Mouse (Mus musculus) hindbrain, embryonic 13.5 days (tissue): Measurements from ENCODE around the gene Thbs3. TPM values are rescaled to one million over a fixed set of nuclear protein-coding genes. Genes with fewer than 3 reads are reported as not detected.
A peak's percentile ranks its signal among the peaks of the same experiment; 100 is the strongest.
"Not testable (repeated sequence)": the region's sequence is repeated elsewhere in the genome, so short reads cannot be mapped to it uniquely, and the experiment has no call there.

Experiments
- ATAC-seq: fragments of 200-750 bp; cut with Nextera tagmentation; 2 replicates; pipeline ENCODE4 v1.8.0; 2017; ENCODE audit warnings: moderate TSS enrichment; ENCODE audit not compliant: low FRiP score
- H3K27ac ChIP-seq: fragments of 300-500 bp; sonication (generic); 2 replicates; pipeline ENCODE4 v1.5.1; 2015; ENCODE audit warnings: inconsistent platforms, mild to moderate bottlenecking, moderate library complexity
- H3K27me3 ChIP-seq: fragments of 300-500 bp; sonication (generic); 2 replicates; pipeline ENCODE4 v1.6.1; 2015; ENCODE audit warnings: mild to moderate bottlenecking, inconsistent platforms
- H3K36me3 ChIP-seq: fragments of 300-500 bp; sonication (generic); 2 replicates; pipeline ENCODE4 v1.6.1; 2015; ENCODE audit warnings: mild to moderate bottlenecking, inconsistent platforms
- H3K4me1 ChIP-seq: fragments of 300-500 bp; sonication (generic); replicated peaks from 2 replicates; pipeline ENCODE4 v1.6.1; 2015; ENCODE audit warnings: inconsistent platforms
- H3K4me2 ChIP-seq: fragments of 300-500 bp; sonication (generic); 2 replicates; pipeline ENCODE4 v1.6.1; 2015; ENCODE audit warnings: inconsistent platforms, mild to moderate bottlenecking, moderate library complexity
- H3K4me3 ChIP-seq: fragments of 300-500 bp; sonication (generic); 2 replicates; pipeline ENCODE4 v1.5.1; 2015; ENCODE audit warnings: mild to moderate bottlenecking, inconsistent platforms
- H3K9ac ChIP-seq: fragments of 300-500 bp; sonication (generic); 2 replicates; pipeline ENCODE4 v1.6.1; 2015; ENCODE audit warnings: mild to moderate bottlenecking, inconsistent platforms
- H3K9me3 ChIP-seq: fragments of 300-500 bp; sonication (generic); 2 replicates; pipeline ENCODE4 v1.6.1; 2016; ENCODE audit warnings: inconsistent platforms
- WGBS: fragments of 180-500 bp; shearing (Covaris S2); methylation state at CpG from one replicate; pipeline ENCODE4 v1.1.7; 2015; 5-methylcytosine and 5-hydroxymethylcytosine counted together
- polyA plus RNA-seq: library from polyadenylated mRNA; unstranded; fragments of >200 nt; fragmentation: Nextera tagmentation; extraction: Ambion mirVana; gene quantifications from 2 replicates; pipeline ENCODE4 v1.2.1, GENCODE M21; 2015

Gene Thbs3
- polyA plus RNA-seq, 1 experiment from 2014 or later: 53.5 TPM

- Histone ChIP-seq H3K9me3 (no peaks in the 10 kb centered on the region), H3K4me2 (peak within 1 kb of the TSS; percentile 71), H3K36me3 (peaks cover 37% of the 10 kb centered on the region), H3K4me1 (peaks cover 6% of the 10 kb centered on the region), H3K27ac (peak within 1 kb of the TSS; percentile 59; the same call in 1 of the 2 replicates), H3K9ac (peak within 1 kb of the TSS; percentile 75), H3K27me3 (no peaks in the 10 kb centered on the region), H3K4me3 (peak within 1 kb of the TSS; percentile 50)
- peak; percentile 87 for ATAC-seq
- WGBS: 30% methylated on average over 13 of the region's 13 CpGs
Measured at GRCm38 (mm10) chr3:89202253-89203141, 12.5 kb upstream of the Thbs3 start, which contains the start of gene Gba. Gba (plus strand) TSS chr3:89202928.

- Histone ChIP-seq H3K9me3 (no peaks in the 10 kb centered on the region), H3K9ac (peak overlapping the region; percentile 75), H3K27ac (peak overlapping the region; percentile 59; the same call in 1 of the 2 replicates), H3K4me1 (peaks cover 6% of the 10 kb centered on the region), H3K27me3 (no peaks in the 10 kb centered on the region), H3K4me3 (peak overlapping the region; percentile 50), H3K36me3 (peaks cover 43% of the 10 kb centered on the region), H3K4me2 (peak overlapping the region; percentile 71)
- ATAC-seq: peak; percentile 66
- 43% methylated on average over 5 of the region's 5 CpGs for WGBS
Measured at GRCm38 (mm10) chr3:89203142-89203514, 11.9 kb upstream of the Thbs3 start.

GRCm38 (mm10) chr3:89206079-89206478, 8.9 kb upstream of the Thbs3 start:
- Histone ChIP-seq H3K4me2 (no peak overlapping the region), H3K4me3 (no peak overlapping the region), H3K27me3 (no peaks in the 10 kb centered on the region), H3K4me1 (peaks cover 7% of the 10 kb centered on the region), H3K9me3 (no peaks in the 10 kb centered on the region), H3K27ac (no peak overlapping the region), H3K36me3 (peaks cover 72% of the 10 kb centered on the region), H3K9ac (no peak overlapping the region)
- 92% methylated on average over 7 of the region's 7 CpGs for WGBS
- no peak for ATAC-seq

GRCm38 (mm10) chr3:89206695-89207094, 8.3 kb upstream of the Thbs3 start:
- 90% methylated on average over 2 of the region's 2 CpGs for WGBS
- peaks cover 74% of the 10 kb centered on the region for H3K36me3 ChIP-seq
- no peaks in the 10 kb centered on the region for H3K27me3 ChIP-seq

GRCm38 (mm10) chr3:89208075-89208657, 6.8 kb upstream of the Thbs3 start:
- H3K9ac ChIP-seq: no peak overlapping the region
- peaks cover 74% of the 10 kb centered on the region for H3K36me3 ChIP-seq
- H3K27me3 ChIP-seq: no peaks in the 10 kb centered on the region
- no peak for ATAC-seq
- no peak overlapping the region for H3K27ac ChIP-seq
- no peaks in the 10 kb centered on the region for H3K9me3 ChIP-seq
- H3K4me2 ChIP-seq: no peak overlapping the region
- 92% methylated on average over 13 of the region's 13 CpGs for WGBS
- H3K4me1 ChIP-seq: peaks cover 23% of the 10 kb centered on the region
- H3K4me3 ChIP-seq: no peak overlapping the region

More at GRCm38 (mm10) chr3:89206695-89207094, 8.3 kb upstream of the Thbs3 start:
- Histone ChIP-seq H3K4me1 (peaks cover 11% of the 10 kb centered on the region), H3K4me3 (no peak overlapping the region), H3K9ac (no peak overlapping the region), H3K27ac (no peak overlapping the region), H3K9me3 (no peaks in the 10 kb centered on the region), H3K4me2 (no peak overlapping the region)
- ATAC-seq: no peak

- Histone ChIP-seq H3K4me1 (peaks cover 22% of the 10 kb centered on the region), H3K27me3 (no peaks in the 10 kb centered on the region), H3K4me3 (no peak overlapping the region), H3K36me3 (peaks cover 74% of the 10 kb centered on the region), H3K27ac (no peak overlapping the region), H3K4me2 (no peak overlapping the region), H3K9ac (no peak overlapping the region), H3K9me3 (no peaks in the 10 kb centered on the region)
- WGBS: 89% methylated on average over 6 of the region's 6 CpGs
- ATAC-seq: no peak
Measured at GRCm38 (mm10) chr3:89208736-89209135, 6.2 kb upstream of the Thbs3 start.

GRCm38 (mm10) chr3:89209731-89210130, 5.2 kb upstream of the Thbs3 start:
- Histone ChIP-seq H3K4me2 (no peak overlapping the region), H3K4me3 (no peak overlapping the region), H3K4me1 (peaks cover 27% of the 10 kb centered on the region), H3K9me3 (no peaks in the 10 kb centered on the region), H3K36me3 (peaks cover 65% of the 10 kb centered on the region), H3K27me3 (no peaks in the 10 kb centered on the region), H3K9ac (0 out of 2 replicates have a peak overlapping the region, but pooled peaks have one; percentile 24), H3K27ac (no peak overlapping the region)
- WGBS: 96% methylated on average over 7 of the region's 7 CpGs
- ATAC-seq: no peak

- no peak overlapping the region for H3K27ac ChIP-seq
- no peak overlapping the region for H3K4me2 ChIP-seq
- H3K4me3 ChIP-seq: no peak overlapping the region
- no peak overlapping the region for H3K9ac ChIP-seq
- no peak for ATAC-seq
- no peaks in the 10 kb centered on the region for H3K27me3 ChIP-seq
- WGBS: 91% methylated on average over 13 of the region's 13 CpGs
- H3K9me3 ChIP-seq: no peaks in the 10 kb centered on the region
- peaks cover 32% of the 10 kb centered on the region for H3K4me1 ChIP-seq
- H3K36me3 ChIP-seq: peaks cover 60% of the 10 kb centered on the region
Measured at GRCm38 (mm10) chr3:89210162-89210561, 4.8 kb upstream of the Thbs3 start.

- ATAC-seq: no peak
- peaks cover 55% of the 10 kb centered on the region for H3K36me3 ChIP-seq
- 81% methylated on average over 7 of the region's 7 CpGs for WGBS
Measured at GRCm38 (mm10) chr3:89210731-89211130, 4.2 kb upstream of the Thbs3 start.

GRCm38 (mm10) chr3:89213803-89214530, 1.0 kb upstream of the Thbs3 start:
- H3K4me2 ChIP-seq: peak overlapping the region; percentile 69
- no peaks in the 10 kb centered on the region for H3K27me3 ChIP-seq
- under 1% methylated on average over 69 of the region's 69 CpGs for WGBS
- H3K36me3 ChIP-seq: peaks cover 22% of the 10 kb centered on the region
- peak overlapping the region; percentile 64 for H3K4me3 ChIP-seq
- H3K9ac ChIP-seq: peak overlapping the region; percentile 88
- peak; percentile 90 for ATAC-seq
- peak overlapping the region; percentile 99 for H3K27ac ChIP-seq
- peaks cover 50% of the 10 kb centered on the region for H3K4me1 ChIP-seq
- H3K9me3 ChIP-seq: no peaks in the 10 kb centered on the region

More at GRCm38 (mm10) chr3:89210731-89211130, 4.2 kb upstream of the Thbs3 start:
- no peak overlapping the region for H3K4me3 ChIP-seq
- H3K9me3 ChIP-seq: no peaks in the 10 kb centered on the region
- H3K27me3 ChIP-seq: no peaks in the 10 kb centered on the region
- no peak overlapping the region for H3K9ac ChIP-seq
- no peak overlapping the region for H3K27ac ChIP-seq
- H3K4me1 ChIP-seq: peaks cover 37% of the 10 kb centered on the region
- H3K4me2 ChIP-seq: no peak overlapping the region

GRCm38 (mm10) chr3:89215853-89216252, 873 bp downstream of the Thbs3 start:
- WGBS: 0% methylated on average over 6 of the region's 6 CpGs
- ATAC-seq: peak; percentile 22
- Histone ChIP-seq H3K27ac (peak overlapping the region; percentile 99), H3K9ac (peak overlapping the region; percentile 88), H3K4me1 (peaks cover 60% of the 10 kb centered on the region), H3K36me3 (peaks cover 8% of the 10 kb centered on the region), H3K4me2 (peak overlapping the region; percentile 69), H3K27me3 (no peaks in the 10 kb centered on the region), H3K4me3 (peak overlapping the region; percentile 64), H3K9me3 (no peaks in the 10 kb centered on the region)

GRCm38 (mm10) chr3:89216407-89216806, 1.4 kb downstream of the Thbs3 start:
- H3K36me3 ChIP-seq, ATAC-seq, H3K27me3 ChIP-seq, H3K9me3 ChIP-seq: not testable (repeated sequence)
- H3K4me3 ChIP-seq: peak overlapping the region; percentile 64; the same call in 1 of the 2 replicates
- WGBS: 68% methylated on average over 7 of the region's 7 CpGs
- peaks cover 60% of the 10 kb centered on the region for H3K4me1 ChIP-seq
- peak overlapping the region; percentile 69; the same call in 1 of the 2 replicates for H3K4me2 ChIP-seq
- peak overlapping the region; percentile 99; the same call in 1 of the 2 replicates for H3K27ac ChIP-seq
- H3K9ac ChIP-seq: peak overlapping the region; percentile 14; the same call in 1 of the 2 replicates
